Comparison of ENCODE assay signal across 8 mouse cellular contexts in genomic region chr1:179061759-179062168, GRCm38 (mm10).
DNase-seq lines count a peak whose midpoint lies in the region; ATAC-seq and TF ChIP-seq lines count a peak whose summit lies in the region.

No protein-coding gene starts in this region.

- H3K27me3 ChIP-seq in embryonic facial prominence, embryonic 14.5 days (replicated peaks; ENCODE audit: control insufficient read depth, insufficient read depth, low read length) = no peaks in the 10 kb centered on the region
- no peaks in the 10 kb centered on the region for H3K27me3 ChIP-seq in heart, postnatal 0 days (ENCODE audit: control insufficient read depth, insufficient read depth, low read length)
- no peaks in the 10 kb centered on the region for H3K27me3 ChIP-seq in stomach, embryonic 16.5 days (ENCODE audit: control insufficient read depth, insufficient read depth, low read length)

- WGBS in embryonic facial prominence, embryonic 14.5 days = 6% methylated on average over 9 of the region's 9 CpGs
- WGBS in heart, postnatal 0 days = 2% methylated on average over 9 of the region's 9 CpGs
- WGBS in stomach, embryonic 16.5 days = 12% methylated on average over 9 of the region's 9 CpGs

- peak; percentile 88; the same call in 1 of the 2 replicates for TF ChIP-seq EP300 in heart, postnatal 0 days (IDR thresholded peaks at IDR 0.05; ENCODE audit: low read depth)

- H3K4me3 ChIP-seq in embryonic facial prominence, embryonic 14.5 days (ENCODE audit: low read depth, low read length) = no peak overlapping the region
- no peak overlapping the region for H3K4me3 ChIP-seq in heart, postnatal 0 days (ENCODE audit: low read depth, low read length)
- H3K4me3 ChIP-seq in stomach, embryonic 16.5 days (replicated peaks; ENCODE audit: low read length) = no peak overlapping the region

- H3K9ac ChIP-seq in embryonic facial prominence, embryonic 14.5 days (ENCODE audit: low read depth, low read length) = no peak overlapping the region
- H3K9ac ChIP-seq in heart, postnatal 0 days (replicated peaks; ENCODE audit: low read depth, low read length) = no peak overlapping the region
- no peak overlapping the region for H3K9ac ChIP-seq in stomach, embryonic 16.5 days (ENCODE audit: low read length)

- H3K9me3 ChIP-seq in embryonic facial prominence, embryonic 14.5 days (ENCODE audit: control insufficient read depth, low read length) = no peaks in the 10 kb centered on the region
- H3K9me3 ChIP-seq in heart, postnatal 0 days (replicated peaks; ENCODE audit: control insufficient read depth, low read length) = no peaks in the 10 kb centered on the region
- no peaks in the 10 kb centered on the region for H3K9me3 ChIP-seq in stomach, embryonic 16.5 days (replicated peaks; ENCODE audit: control insufficient read depth, low read length)

- ATAC-seq in embryonic facial prominence, embryonic 14.5 days (ENCODE audit: low read depth) = peak; percentile 62
- ATAC-seq in heart, postnatal 0 days (ENCODE audit: insufficient read depth, low read depth) = peak; percentile 91
- ATAC-seq in megakaryocyte progenitor cell, adult 5-6 weeks (replicated peaks; ENCODE audit: poor library complexity) = peak; percentile 50
- peak; percentile 69 for ATAC-seq in stomach, embryonic 16.5 days (ENCODE audit: insufficient read depth, low FRiP score)

- peaks cover 48% of the 10 kb centered on the region for H3K4me1 ChIP-seq in embryonic facial prominence, embryonic 14.5 days (ENCODE audit: control insufficient read depth, insufficient read depth, low read length)
- peaks cover 27% of the 10 kb centered on the region for H3K4me1 ChIP-seq in heart, postnatal 0 days (ENCODE audit: control insufficient read depth, insufficient read depth)
- peaks cover 43% of the 10 kb centered on the region for H3K4me1 ChIP-seq in stomach, embryonic 16.5 days (ENCODE audit: control insufficient read depth, insufficient read depth, low read length)

- peak; percentile 72 for DNase-seq in MEL-GATA-1-ER (ENCODE audit: extremely low read depth, low read depth)
- peak; percentile 89 for DNase-seq in adrenal gland, postnatal 10 days
- DNase-seq in embryonic facial prominence, embryonic 14.5 days (ENCODE audit: low spot score) = peak; percentile 96
- peak; percentile 95 for DNase-seq in heart, postnatal 0 days (ENCODE audit: low spot score)
- DNase-seq in kidney, postnatal 4 days = peak; percentile 93 to 94
- DNase-seq in thymus, adult 18-20 months = no peak

- no peaks in the 10 kb centered on the region for H3K36me3 ChIP-seq in embryonic facial prominence, embryonic 14.5 days (ENCODE audit: control insufficient read depth, insufficient read depth, low read length)
- H3K36me3 ChIP-seq in heart, postnatal 0 days (replicated peaks; ENCODE audit: control insufficient read depth, insufficient read depth, low read length) = no peaks in the 10 kb centered on the region
- H3K36me3 ChIP-seq in stomach, embryonic 16.5 days (ENCODE audit: control insufficient read depth, insufficient read depth, low read length) = no peaks in the 10 kb centered on the region

- TF ChIP-seq CTCF in heart, postnatal 0 days (IDR thresholded peaks at IDR 0.05; ENCODE audit: low read depth) = no peak

- peak overlapping the region; percentile 88 for H3K27ac ChIP-seq in embryonic facial prominence, embryonic 14.5 days (replicated peaks; ENCODE audit: low read depth, low read length)
- H3K27ac ChIP-seq in heart, postnatal 0 days (ENCODE audit: low read depth) = peak overlapping the region; percentile 63
- H3K27ac ChIP-seq in stomach, embryonic 16.5 days (ENCODE audit: low read length) = peak overlapping the region; percentile 77

- H3K4me2 ChIP-seq in embryonic facial prominence, embryonic 14.5 days (ENCODE audit: low read depth, low read length) = no peak overlapping the region
- H3K4me2 ChIP-seq in heart, postnatal 0 days (ENCODE audit: low read depth, low read length) = peak overlapping the region; percentile 32; the same call in 1 of the 2 replicates
- H3K4me2 ChIP-seq in stomach, embryonic 16.5 days (ENCODE audit: low read depth, low read length) = no peak overlapping the region

Comparison
In these comparisons a context has a peak if more than half of its experiments do, and no peak if none do; other contexts are left out.
1. DNase-seq: peak in MEL-GATA-1-ER (single experiment), adrenal gland, postnatal 10 days (single experiment), embryonic facial prominence, embryonic 14.5 days (single experiment), heart, postnatal 0 days (single experiment) and kidney, postnatal 4 days (2 of 2); none in thymus, adult 18-20 months (0 of 2).
2. Peak in every context shown above with its lines, with median percentiles within 50 percentile points of each other: ATAC-seq and H3K27ac ChIP-seq.